Mouse (Mus musculus) thymus, postnatal 36 days (tissue): ENCODE results near the gene Atp5k.

ENCODE experiments used
- DNase-seq, 2 experiments: peaks; one replicate each; pipeline ENCODE4 v3.0.0; 2022; ENCODE audit warnings: mixed read lengths in 2 of 2

The Atp5k gene

DNA sequence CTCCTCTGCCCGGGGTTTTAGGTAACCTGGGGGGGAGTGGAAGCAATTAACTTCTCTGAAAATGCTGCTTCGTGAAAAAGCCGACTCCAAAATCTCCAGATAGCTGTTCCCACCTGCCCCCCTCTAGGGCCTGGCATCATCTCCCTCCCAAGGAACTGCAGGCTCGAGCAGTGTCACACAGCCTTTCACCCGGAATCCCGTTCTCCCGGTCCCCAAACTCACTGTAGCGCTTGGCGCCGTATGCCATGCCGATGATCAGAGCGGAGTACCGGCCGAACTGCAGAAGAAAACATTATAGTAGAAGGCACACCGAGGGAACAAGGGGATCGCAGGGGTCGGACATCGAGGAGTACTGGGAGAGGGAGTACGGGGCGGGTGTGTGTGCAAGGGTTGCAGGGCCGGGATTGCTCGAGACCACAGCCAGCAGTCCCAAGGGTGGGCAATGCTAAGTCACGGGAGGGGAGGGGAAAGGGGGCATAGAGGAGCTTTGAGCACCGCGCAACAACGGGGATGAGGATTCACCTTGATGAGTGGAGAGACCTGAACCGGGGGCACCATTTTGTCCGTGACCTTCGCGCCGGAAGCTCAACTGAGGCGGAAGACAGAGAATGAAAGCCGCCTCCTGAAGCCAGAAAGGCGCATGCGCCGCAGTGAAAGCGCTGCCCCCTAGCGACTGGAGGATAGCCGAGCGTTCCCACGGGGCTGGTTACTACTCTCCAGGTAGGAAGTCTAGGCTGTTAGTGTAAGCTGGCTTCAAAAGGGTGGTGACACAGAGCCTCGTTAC is at the start of gene Atp5k:
Gene Atp5k (minus strand): TSS at position 645 of the 784 bp plus-strand sequence.
- DNase-seq = peak; percentile 92 to 95

DNA sequence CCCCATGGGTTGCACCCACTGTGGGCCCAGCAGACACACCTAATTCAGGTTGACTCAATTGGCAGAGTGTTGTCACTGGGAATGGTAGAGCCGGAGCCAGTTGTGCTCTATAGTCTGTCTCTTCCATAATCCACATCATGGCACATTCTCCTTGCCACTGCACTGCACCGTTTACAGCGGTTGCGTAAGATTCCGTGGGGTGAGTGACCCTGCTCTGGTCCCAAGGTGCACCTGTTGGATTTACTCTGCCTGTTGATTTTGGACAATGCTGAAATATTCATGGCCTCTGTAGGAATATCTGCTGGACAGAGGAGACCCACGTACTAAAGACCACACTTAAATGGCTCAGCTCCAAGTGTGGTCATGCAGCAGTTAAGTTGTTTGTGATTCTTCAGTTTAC is 48.8 kb upstream of the Atp5k start:
- no peak for DNase-seq

GRCm38 (mm10) chr5:108475977-108476376 is 41.7 kb upstream of the Atp5k start:
- DNase-seq = no peak

- DNase-seq = no peak
These were observed 39.5 kb upstream of the Atp5k start for GRCm38 (mm10) chr5:108473737-108474136.

GRCm38 (mm10) chr5:108469617-108470016 is 35.4 kb upstream of the Atp5k start:
- no peak for DNase-seq

DNA sequence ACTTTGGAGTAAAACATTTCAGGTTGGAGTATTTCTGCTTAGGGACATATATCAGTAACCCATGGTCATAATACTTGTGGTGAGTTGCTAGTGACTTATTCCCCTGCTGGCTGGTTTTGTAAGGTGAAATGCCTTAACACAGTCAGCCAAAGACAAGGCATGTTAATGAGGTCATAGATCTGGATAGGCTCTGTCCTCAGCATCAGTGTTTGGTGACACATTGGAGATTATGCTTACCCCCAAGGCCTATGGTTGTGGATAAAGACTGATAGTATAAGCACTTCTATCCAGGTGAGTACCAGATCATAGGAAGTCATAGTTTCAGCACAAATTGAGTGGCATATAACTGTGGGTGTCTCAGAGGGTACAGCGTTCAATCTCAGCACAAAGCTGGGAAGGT is 32.4 kb upstream of the Atp5k start:
- DNase-seq = no peak

DNA sequence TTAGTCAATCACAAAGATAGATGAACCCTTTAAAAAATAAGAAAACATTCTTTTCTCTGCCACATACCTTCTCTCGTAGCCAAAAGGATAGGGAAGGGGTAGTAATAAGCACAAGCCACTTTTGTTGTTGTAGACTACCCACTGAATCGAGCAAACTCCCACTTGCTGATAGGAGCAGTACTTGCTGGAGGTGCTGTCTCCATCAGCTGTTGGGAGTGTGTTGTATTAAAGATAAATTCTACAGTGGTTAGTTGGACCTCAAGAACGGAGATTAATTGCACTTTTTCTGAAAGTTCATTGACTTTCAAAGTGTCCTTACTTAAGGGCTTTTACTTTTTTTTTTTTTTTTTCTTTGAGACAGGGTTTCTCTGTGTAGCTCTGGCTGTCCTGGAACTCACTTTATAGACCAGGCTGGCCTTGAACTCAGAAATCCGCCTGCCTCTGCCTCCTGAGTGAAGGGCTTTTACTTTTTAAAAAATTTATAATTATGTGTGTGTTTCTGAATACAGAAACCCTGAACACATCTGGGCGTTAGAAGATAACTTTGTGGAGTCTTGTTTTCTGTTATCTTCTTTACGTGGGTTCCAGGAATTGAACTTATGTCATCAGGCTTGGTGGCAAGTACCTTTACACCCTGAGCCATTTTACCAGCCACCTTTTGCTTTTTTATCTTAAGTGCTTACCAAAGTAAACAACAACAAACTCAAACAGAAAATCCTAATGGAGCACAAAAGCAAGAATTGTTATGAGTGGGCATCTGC is 31.1 kb upstream of the Atp5k start:
- DNase-seq = no peak

- DNase-seq = peak in 1 of 2 experiments; percentile 15
These were observed 28.2 kb upstream of the Atp5k start for GRCm38 (mm10) chr5:108462446-108462845.

GRCm38 (mm10) chr5:108461082-108462065 is 27.1 kb upstream of the Atp5k start, which contains the start of gene Pcgf3:
Pcgf3 (plus strand) TSS chr5:108461232.
- DNase-seq = peak; percentile 100

- peak in 1 of 2 experiments; percentile 15 for DNase-seq
These were observed 26.2 kb upstream of the Atp5k start for GRCm38 (mm10) chr5:108460461-108460860.

DNA sequence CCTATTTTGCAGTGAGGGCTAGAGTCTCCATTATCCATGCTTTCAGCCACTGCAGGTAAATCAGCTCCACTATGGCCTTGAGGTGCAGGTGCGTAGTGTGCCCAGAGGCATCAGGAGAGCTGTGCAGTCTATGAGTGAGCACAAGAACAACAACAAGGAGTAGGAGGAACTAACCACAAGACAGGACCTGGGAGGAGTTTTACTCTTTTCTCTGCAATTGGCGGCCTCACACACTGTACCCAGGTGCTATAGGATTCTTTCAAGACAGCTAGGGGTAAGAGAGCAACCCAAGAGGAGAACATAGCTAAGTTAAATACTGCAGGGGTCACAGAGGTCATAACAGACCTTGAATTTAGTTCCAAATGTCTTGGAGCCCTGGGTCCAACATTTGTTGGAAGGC is 24.5 kb upstream of the Atp5k start:
- peak; percentile 34 to 54 for DNase-seq

- no peak for DNase-seq
These were observed 19.8 kb upstream of the Atp5k start for GRCm38 (mm10) chr5:108454094-108454493.

- DNase-seq = no peak
These were observed 18.2 kb upstream of the Atp5k start for GRCm38 (mm10) chr5:108452422-108452821.

DNA sequence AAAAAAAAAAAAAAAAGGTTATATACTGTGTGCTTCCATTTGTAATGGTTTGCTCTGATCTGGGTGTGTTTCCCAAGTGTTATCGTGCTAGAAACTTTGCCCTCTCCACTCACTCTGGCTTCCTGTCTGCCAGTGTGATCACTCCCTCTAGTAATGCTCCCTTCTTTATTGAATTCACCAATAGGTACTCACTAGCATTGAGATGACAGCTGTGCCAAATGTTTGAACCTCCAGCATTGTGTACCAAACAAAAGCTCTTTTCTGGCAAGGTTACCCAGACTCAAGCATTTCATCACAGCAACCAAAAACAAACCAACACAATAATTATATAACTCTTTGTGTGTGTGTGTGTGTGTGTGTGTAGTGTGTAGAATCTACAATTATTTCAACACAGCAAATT is 17.4 kb upstream of the Atp5k start:
- no peak for DNase-seq

- DNase-seq = no peak
These were observed 16.7 kb upstream of the Atp5k start for GRCm38 (mm10) chr5:108450837-108451540.

DNA sequence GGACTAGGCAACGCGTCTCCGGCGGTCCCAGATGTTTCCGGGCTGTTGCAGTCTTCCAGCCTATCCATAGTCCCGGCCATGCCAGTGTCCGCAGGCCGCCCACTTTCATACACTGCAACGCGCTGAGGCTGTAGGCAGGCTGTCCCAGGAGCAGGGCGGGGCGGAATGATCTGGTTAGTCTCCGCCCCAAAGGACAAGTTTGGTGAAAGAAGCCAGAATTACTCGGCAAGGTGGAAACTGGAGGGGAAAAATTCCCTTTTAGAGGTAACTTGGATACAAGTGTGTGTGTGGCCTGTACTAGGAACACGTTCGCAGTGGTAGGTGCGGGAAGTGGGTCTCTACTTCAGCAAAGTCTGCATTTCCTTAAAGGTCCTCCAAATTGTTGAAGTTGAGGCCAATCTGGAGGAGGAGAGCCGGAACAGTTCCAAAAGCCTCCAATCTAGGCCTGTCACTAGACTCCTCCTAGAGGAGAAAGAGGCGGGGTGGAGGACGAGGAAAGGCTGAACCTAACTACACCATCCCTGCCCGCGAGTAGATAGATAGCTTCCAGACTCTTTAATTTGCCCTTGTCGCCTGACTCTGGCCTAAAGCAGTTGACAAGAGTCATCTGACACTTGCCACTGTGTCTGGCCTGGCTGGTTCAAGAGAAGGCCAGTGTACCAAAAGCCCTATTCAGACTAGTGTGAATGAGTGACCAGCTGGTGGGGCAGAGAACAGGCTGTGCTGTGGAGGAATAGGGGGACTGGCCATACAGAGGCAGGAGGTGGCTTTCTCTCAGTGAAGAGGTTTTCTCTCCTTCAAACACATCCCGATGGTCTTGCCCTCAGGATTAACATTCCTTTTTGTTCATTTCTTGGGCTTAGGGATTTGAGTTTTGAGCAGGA is 14.8 kb upstream of the Atp5k start, which contains the start of gene Mfsd7a:
Gene Mfsd7a (minus strand): TSS at position 107 of the 884 bp plus-strand sequence.
- no peak for DNase-seq

GRCm38 (mm10) chr5:108447857-108448256 is 13.6 kb upstream of the Atp5k start:
- DNase-seq = no peak

- no peak for DNase-seq
These were observed 12.7 kb upstream of the Atp5k start for GRCm38 (mm10) chr5:108446973-108447372.

DNA sequence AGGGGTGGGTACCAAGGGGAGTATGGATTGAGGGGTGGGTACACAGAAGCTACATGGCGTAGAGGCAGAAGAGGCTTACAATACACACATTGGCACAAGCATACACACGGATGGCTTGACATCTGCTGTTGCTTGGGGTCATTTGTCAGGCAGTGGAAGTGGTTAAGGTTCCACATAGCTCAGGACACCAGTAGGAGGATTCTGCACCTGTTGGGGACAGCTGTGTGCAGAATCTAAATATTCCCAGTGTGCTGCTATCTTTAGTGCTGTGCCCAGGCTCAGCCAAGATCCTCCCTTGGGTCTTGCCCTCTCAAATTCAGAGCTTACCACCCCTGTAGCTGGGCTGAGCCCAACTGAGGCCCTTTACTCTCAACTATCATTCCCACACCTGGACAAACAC is 1.9 kb upstream of the Atp5k start:
- no peak for DNase-seq

DNA sequence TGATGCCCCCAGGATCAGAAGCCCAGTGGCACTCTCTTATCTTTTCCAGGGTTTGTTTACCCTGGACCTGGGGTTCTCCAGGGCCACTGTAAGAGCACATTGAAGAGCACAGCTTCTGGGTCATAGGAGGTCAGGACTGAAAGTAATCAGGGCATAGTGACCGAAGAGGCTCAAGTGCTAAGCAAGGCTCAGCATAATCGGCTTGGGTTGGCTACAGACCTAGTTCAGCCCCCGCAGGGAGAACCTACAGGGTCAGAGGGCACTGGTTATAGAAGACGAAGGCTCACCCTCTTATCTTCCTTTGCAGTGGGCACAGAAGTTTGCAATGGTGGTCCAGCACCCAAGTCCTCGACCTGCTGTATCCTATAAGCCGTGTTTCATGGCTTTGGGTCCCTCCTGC is 3.1 kb downstream of the Atp5k start:
- DNase-seq = no peak

DNA sequence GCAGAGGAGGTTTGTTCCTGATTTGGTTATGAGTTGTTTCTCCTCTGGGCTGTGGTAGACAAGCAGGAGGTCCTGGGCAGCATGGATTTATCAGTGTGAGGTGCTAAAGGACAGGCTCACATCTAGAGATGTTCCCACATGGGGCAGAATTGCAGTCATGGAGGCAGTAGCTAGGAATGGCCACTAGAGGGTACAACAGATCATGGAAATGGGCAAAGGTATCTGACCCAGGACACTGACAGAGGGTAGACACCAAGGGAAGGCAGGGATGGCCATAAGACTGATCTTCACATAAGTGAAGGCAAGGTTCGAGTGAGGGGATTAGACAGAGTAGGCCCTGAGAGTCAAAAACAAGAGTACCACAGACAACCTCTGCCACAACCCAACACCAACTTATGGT is 7.1 kb downstream of the Atp5k start:
- peak; percentile 24 to 43 for DNase-seq
